In genomic region chr13:63063706-63064105, GRCm38 (mm10) we compare ENCODE assay signal across 18 mouse cellular contexts.
DNase-seq lines count a peak whose midpoint lies in the region; ATAC-seq and TF ChIP-seq lines count a peak whose summit lies in the region.
"Had no signal": no experiment of that assay in that cellular context is flagged by ENCODE, and none has a peak within 500 bp of the region (broad histone marks: within the 10 kb centered on the region; RNA-seq: fewer than 3 reads in every experiment).

No protein-coding gene starts in this region.

- no peak overlapping the region for H3K4me3 ChIP-seq in lung, adult 2 months (replicated peaks; ENCODE audit: extremely low read depth, low read depth, low read length)
- no peak overlapping the region for H3K4me3 ChIP-seq in liver, embryonic 15.5 days (replicated peaks)
- no peak overlapping the region for H3K4me3 ChIP-seq in myocyte
- H3K4me3 ChIP-seq: embryonic facial prominence, embryonic 10.5 days; neural tube, embryonic 12.5 days had no signal

- WGBS in lung, adult 2 months, result 59% methylated on average over 1 of the region's 1 CpGs
- 28% methylated on average over 1 of the region's 1 CpGs for WGBS in liver, embryonic 15.5 days (ENCODE audit: insufficient replicate concordance)

- TF ChIP-seq CTCF in lung, adult 2 months (IDR thresholded peaks at IDR 0.05; ENCODE audit: insufficient read depth, low read length), result no peak

- H3K79me2 ChIP-seq in myocyte (ENCODE audit: control insufficient read depth, insufficient read depth), result no peaks in the 10 kb centered on the region

- H3K27me3 ChIP-seq in liver, embryonic 15.5 days, result no peaks in the 10 kb centered on the region
- H3K27me3 ChIP-seq in myocyte (ENCODE audit: control insufficient read depth, insufficient read depth, insufficient read length), result no peaks in the 10 kb centered on the region
- H3K27me3 ChIP-seq: neural tube, embryonic 12.5 days had no signal

- no peaks in the 10 kb centered on the region for H3K36me3 ChIP-seq in liver, embryonic 15.5 days (replicated peaks)
- no peaks in the 10 kb centered on the region for H3K36me3 ChIP-seq in myocyte (ENCODE audit: control insufficient read depth, insufficient read depth)
- H3K36me3 ChIP-seq: embryonic facial prominence, embryonic 10.5 days; neural tube, embryonic 12.5 days had no signal

- ATAC-seq in common myeloid progenitor, adult 5-6 weeks (replicated peaks; ENCODE audit: low read depth, poor library complexity, severe bottlenecking), result 0 out of 2 replicates have a peak, but pooled peaks have one; percentile 25
- ATAC-seq in liver, embryonic 15.5 days (ENCODE audit: insufficient read depth), result peak; percentile 74
- ATAC-seq: forebrain, postnatal 0 days; inflammation-experienced regulatory T-cells, adult 6 months; midbrain, embryonic 16.5 days had no signal

- H3K9me3 ChIP-seq in liver, embryonic 15.5 days (replicated peaks), result no peaks in the 10 kb centered on the region
- H3K9me3 ChIP-seq: embryonic facial prominence, embryonic 10.5 days; neural tube, embryonic 12.5 days had no signal

- H3K27ac ChIP-seq in liver, embryonic 15.5 days (replicated peaks), result no peak overlapping the region
- H3K27ac ChIP-seq: embryonic facial prominence, embryonic 10.5 days; neural tube, embryonic 12.5 days had no signal

- no peak overlapping the region for H3K4me2 ChIP-seq in liver, embryonic 15.5 days
- H3K4me2 ChIP-seq in myocyte (ENCODE audit: low read depth), result no peak overlapping the region
- H3K4me2 ChIP-seq: neural tube, embryonic 12.5 days had no signal

- TF ChIP-seq POLR2A in lung, adult 2 months (IDR thresholded peaks at IDR 0.05; ENCODE audit: borderline replicate concordance, extremely low read depth, low read depth, low read length), result no peak
- TF ChIP-seq POLR2A in myocyte (IDR thresholded peaks at IDR 0.05; ENCODE audit: insufficient read length, low read depth), result no peak

- DNase-seq in lung, adult 18-20 months, result peak; percentile 62 to 69
- DNase-seq in lung, adult 2 months, result no peak
- DNase-seq in layer of hippocampus, postnatal 14 days (ENCODE audit: low spot score in 2 of 2), result no peak
- DNase-seq in gastrocnemius, postnatal 25 days, result no peak
- no peak for DNase-seq in kidney, postnatal 36 days
- DNase-seq: adrenal gland, postnatal 14 days; cerebellum, postnatal 10 days; forebrain, postnatal 0 days; gastrocnemius, postnatal 10 days; left cerebral cortex, postnatal 4 days; right cerebral cortex, postnatal 25 days had no signal

- H3K4me1 ChIP-seq in lung, adult 2 months (ENCODE audit: control insufficient read depth, insufficient read depth, low read length), result no peaks in the 10 kb centered on the region; the same call in 1 of the 2 replicates
- H3K4me1 ChIP-seq in liver, embryonic 15.5 days (replicated peaks), result peaks cover 8% of the 10 kb centered on the region
- H3K4me1 ChIP-seq: neural tube, embryonic 12.5 days had no signal

- H3ac ChIP-seq in myocyte (ENCODE audit: control insufficient read depth, insufficient read length), result no peak overlapping the region

- H3K9ac ChIP-seq in liver, embryonic 15.5 days, result no peak overlapping the region
- H3K9ac ChIP-seq: forebrain, postnatal 0 days; neural tube, embryonic 12.5 days had no signal

TF ChIP-seq in myocyte, 11 proteins besides CTCF, POLR2A, EP300 and RAD21:
- TF ChIP-seq USF1 (IDR thresholded peaks at IDR 0.05; ENCODE audit: low read depth), result peak; percentile 62
- TF ChIP-seq CEBPB (IDR thresholded peaks at IDR 0.05; ENCODE audit: insufficient read depth, poor library complexity, severe bottlenecking), result no peak

Comparison
In these comparisons a context has a peak if more than half of its experiments do, and no peak if none do; other contexts are left out.
1. DNase-seq: peak in lung, adult 18-20 months (2 of 2); none in lung, adult 2 months (single experiment), layer of hippocampus, postnatal 14 days (0 of 2), gastrocnemius, postnatal 25 days (single experiment) and kidney, postnatal 36 days (0 of 2).